Comparison of ENCODE assay signal across 8 mouse cellular contexts in the genomic region with DNA sequence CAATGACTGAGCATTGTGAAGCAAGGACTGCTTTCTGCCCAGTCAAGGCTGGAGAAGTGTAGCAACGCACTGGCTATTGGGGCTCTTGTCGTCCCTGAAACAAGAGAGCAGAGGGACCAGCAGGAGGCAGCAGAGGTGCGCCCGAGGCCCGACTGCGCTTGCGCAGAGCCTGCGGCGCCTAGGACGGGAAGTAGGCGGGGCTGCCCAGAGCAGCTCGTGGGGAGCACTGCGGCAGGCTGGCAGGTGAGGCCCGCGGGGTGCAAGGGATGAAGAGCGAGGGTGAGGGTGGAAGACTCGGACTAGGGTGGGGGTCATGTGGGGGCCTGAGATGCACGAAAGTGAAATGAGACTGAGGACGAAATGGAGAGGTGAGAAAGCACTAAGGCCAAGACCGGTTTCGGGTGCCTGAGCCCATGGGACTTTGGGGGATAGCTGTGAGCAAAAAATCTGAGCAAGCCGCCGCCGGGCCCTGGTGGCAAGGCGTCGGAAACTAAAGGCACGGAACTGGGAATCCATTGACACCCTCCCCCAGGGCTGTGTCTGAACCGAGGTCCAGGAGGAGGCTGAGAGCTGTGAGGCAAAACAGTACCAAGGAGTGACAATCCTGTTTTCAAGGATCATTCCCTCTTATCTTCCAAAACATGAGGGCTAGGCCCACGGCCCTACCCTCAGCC. TPM values are rescaled to one million over a fixed set of nuclear protein-coding genes. Genes with fewer than 3 reads are reported as not detected.
DNase-seq lines count a peak whose midpoint lies in the region; ATAC-seq and TF ChIP-seq lines count a peak whose summit lies in the region.

Gene Ppm1f (plus strand): TSS at position 88 of the 674 bp plus-strand sequence.

- ATAC-seq in heart, embryonic 15.5 days (replicated peaks; ENCODE audit: insufficient number of reproducible peaks, insufficient read depth, low FRiP score, low read depth) = peak; percentile 88
- peak; percentile 91 for ATAC-seq in liver, embryonic 14.5 days (ENCODE audit: insufficient read depth)
- peak; percentile 90 for ATAC-seq in neural tube, embryonic 11.5 days (ENCODE audit: insufficient read depth, low FRiP score, low TSS enrichment)
- ATAC-seq in stomach, postnatal 0 days (ENCODE audit: low FRiP score, low TSS enrichment) = peak; percentile 93

- no peak for TF ChIP-seq EP300 in liver, embryonic 14.5 days (IDR thresholded peaks at IDR 0.05; ENCODE audit: low read depth)
- TF ChIP-seq EP300 in stomach, postnatal 0 days (optimal IDR thresholded peaks at IDR 0.05) = no peak

- peak within 1 kb of the TSS; percentile 83 for H3K4me2 ChIP-seq in heart, embryonic 15.5 days
- H3K4me2 ChIP-seq in liver, embryonic 14.5 days (ENCODE audit: low read depth) = peak within 1 kb of the TSS; percentile 88
- H3K4me2 ChIP-seq in neural tube, embryonic 11.5 days (ENCODE audit: low read depth) = peak within 1 kb of the TSS; percentile 69
- peak within 1 kb of the TSS; percentile 84 for H3K4me2 ChIP-seq in stomach, postnatal 0 days (replicated peaks; ENCODE audit: low read depth)

- TF ChIP-seq CTCF in liver, embryonic 14.5 days (IDR thresholded peaks at IDR 0.05; ENCODE audit: low read depth) = peak; percentile 97
- peak; percentile 99 for TF ChIP-seq CTCF in stomach, postnatal 0 days (IDR thresholded peaks at IDR 0.05; ENCODE audit: low read depth)

- peak within 1 kb of the TSS; percentile 80 for H3K27ac ChIP-seq in forebrain, embryonic 10.5 days
- H3K27ac ChIP-seq in heart, embryonic 15.5 days = peak within 1 kb of the TSS; percentile 66
- peak within 1 kb of the TSS; percentile 18; the same call in 1 of the 2 replicates for H3K27ac ChIP-seq in liver, embryonic 14.5 days
- no peak within 1 kb of the TSS for H3K27ac ChIP-seq in neural tube, embryonic 11.5 days (ENCODE audit: low read depth, low read length)
- peak within 1 kb of the TSS; percentile 75 for H3K27ac ChIP-seq in stomach, postnatal 0 days (replicated peaks)

- H3K4me1 ChIP-seq in forebrain, embryonic 10.5 days = peaks cover 21% of the 10 kb centered on the region
- peaks cover 12% of the 10 kb centered on the region for H3K4me1 ChIP-seq in heart, embryonic 15.5 days (replicated peaks)
- peaks cover 6 to 11% of the 10 kb centered on the region in 2 experiments for H3K4me1 ChIP-seq in liver, embryonic 14.5 days (replicated peaks; ENCODE audit: control insufficient read depth in 2 of 2, insufficient read depth in 2 of 2, low read length in 1 of 2)
- H3K4me1 ChIP-seq in neural tube, embryonic 11.5 days (ENCODE audit: control insufficient read depth, insufficient read depth, low read length) = no peaks in the 10 kb centered on the region
- no peaks in the 10 kb centered on the region for H3K4me1 ChIP-seq in stomach, postnatal 0 days (replicated peaks; ENCODE audit: control insufficient read depth, insufficient read depth)

- no peaks in the 10 kb centered on the region for H3K27me3 ChIP-seq in forebrain, embryonic 10.5 days (ENCODE audit: poor library complexity, severe bottlenecking)
- no peaks in the 10 kb centered on the region for H3K27me3 ChIP-seq in heart, embryonic 15.5 days
- no peaks in the 10 kb centered on the region for H3K27me3 ChIP-seq in liver, embryonic 14.5 days (ENCODE audit: control insufficient read depth, insufficient read depth, low read length)
- no peaks in the 10 kb centered on the region for H3K27me3 ChIP-seq in neural tube, embryonic 11.5 days (ENCODE audit: control insufficient read depth, insufficient read depth, low read length)
- H3K27me3 ChIP-seq in stomach, postnatal 0 days (ENCODE audit: control insufficient read depth, insufficient read depth, low read length) = no peaks in the 10 kb centered on the region

- H3K36me3 ChIP-seq in forebrain, embryonic 10.5 days (replicated peaks) = peaks cover 25% of the 10 kb centered on the region
- H3K36me3 ChIP-seq in heart, embryonic 15.5 days = peaks cover 26% of the 10 kb centered on the region
- peaks cover 4% of the 10 kb centered on the region; the same call in 1 of the 2 replicates for H3K36me3 ChIP-seq in liver, embryonic 14.5 days (replicated peaks; ENCODE audit: control insufficient read depth, insufficient read depth, low read depth)
- H3K36me3 ChIP-seq in neural tube, embryonic 11.5 days (ENCODE audit: control insufficient read depth, insufficient read depth, low read length) = no peaks in the 10 kb centered on the region
- H3K36me3 ChIP-seq in stomach, postnatal 0 days (ENCODE audit: control insufficient read depth, insufficient read depth, low read length) = peaks cover 7% of the 10 kb centered on the region

- peak within 1 kb of the TSS; percentile 70 for H3K9ac ChIP-seq in heart, embryonic 15.5 days
- peak within 1 kb of the TSS; percentile 71 for H3K9ac ChIP-seq in liver, embryonic 14.5 days (replicated peaks)
- H3K9ac ChIP-seq in neural tube, embryonic 11.5 days (ENCODE audit: low read length) = peak within 1 kb of the TSS; percentile 53
- peak within 1 kb of the TSS; percentile 45 for H3K9ac ChIP-seq in stomach, postnatal 0 days (ENCODE audit: low read length)

- no peaks in the 10 kb centered on the region for H3K9me3 ChIP-seq in forebrain, embryonic 10.5 days
- no peaks in the 10 kb centered on the region for H3K9me3 ChIP-seq in heart, embryonic 15.5 days (replicated peaks)
- no peaks in the 10 kb centered on the region for H3K9me3 ChIP-seq in liver, embryonic 14.5 days (ENCODE audit: control insufficient read depth, low read length)
- H3K9me3 ChIP-seq in neural tube, embryonic 11.5 days (ENCODE audit: control insufficient read depth, low read length) = no peaks in the 10 kb centered on the region
- no peaks in the 10 kb centered on the region for H3K9me3 ChIP-seq in stomach, postnatal 0 days (ENCODE audit: control insufficient read depth, low read length)

- peak; percentile 97 for DNase-seq in CD8-positive naive resting alpha-beta T cell, adult 2 months (ENCODE audit: low read depth in 2 of 2, low spot score in 2 of 2)
- peak; percentile 89 for DNase-seq in c-Kit-positive CD71-negative TER-119-negative erythroid progenitor cells, embryonic 14.5 days (ENCODE audit: low read depth)
- peak; percentile 91 for DNase-seq in forebrain, embryonic 10.5 days (ENCODE audit: extremely low spot score, low spot score)
- DNase-seq in kidney, postnatal 25 days = peak; percentile 95
- peak; percentile 79 to 83 (median 83) for DNase-seq in liver, embryonic 14.5 days (ENCODE audit: low read depth in 3 of 3, low spot score in 3 of 3)
- DNase-seq in neural tube, embryonic 11.5 days (ENCODE audit: low spot score) = peak; percentile 97
- DNase-seq in stomach, postnatal 0 days (ENCODE audit: low spot score) = peak; percentile 95

- WGBS in forebrain, embryonic 10.5 days = under 1% methylated on average over 29 of the region's 29 CpGs
- under 1% methylated on average over 29 of the region's 29 CpGs for WGBS in heart, embryonic 15.5 days
- under 1% methylated on average over 29 of the region's 29 CpGs for WGBS in liver, embryonic 14.5 days (ENCODE audit: insufficient replicate concordance)
- WGBS in neural tube, embryonic 11.5 days = under 1% methylated on average over 29 of the region's 29 CpGs
- under 1% methylated on average over 29 of the region's 29 CpGs for WGBS in stomach, postnatal 0 days

- H3K4me3 ChIP-seq in forebrain, embryonic 10.5 days = peak within 1 kb of the TSS; percentile 73
- H3K4me3 ChIP-seq in heart, embryonic 15.5 days = peak within 1 kb of the TSS; percentile 69
- peak within 1 kb of the TSS; percentile 65 to 83 for H3K4me3 ChIP-seq in liver, embryonic 14.5 days (ENCODE audit: insufficient read depth in 1 of 2, low read depth in 2 of 2, low read length in 2 of 2)
- H3K4me3 ChIP-seq in neural tube, embryonic 11.5 days (ENCODE audit: low read depth, low read length) = peak within 1 kb of the TSS; percentile 41
- H3K4me3 ChIP-seq in stomach, postnatal 0 days (ENCODE audit: low read depth, low read length) = peak within 1 kb of the TSS; percentile 52

RNA-seq across cellular contexts. Expression of gene Ppm1f, which starts in this region (rescaled TPM):
- polyA plus RNA-seq in forebrain, embryonic 10.5 days (2016; fragmentation: Nextera tagmentation; extraction: Ambion mirVana) = 29.0 and 29.6 TPM in 2 replicates
- 23.4 and 28.8 TPM in 2 replicates for polyA plus RNA-seq in heart, embryonic 15.5 days (2015; fragmentation: Nextera tagmentation; extraction: Ambion mirVana)
- 4.0 and 5.3 TPM in 2 replicates for polyA plus RNA-seq in liver, embryonic 14.5 days (2012; rRNA removed)
- 3.8 and 4.1 TPM in 2 replicates for polyA plus RNA-seq in liver, embryonic 14.5 days (2014; fragmentation: Nextera tagmentation; extraction: Ambion mirVana)
- polyA plus RNA-seq in neural tube, embryonic 11.5 days (2014; fragmentation: Nextera tagmentation; extraction: Ambion mirVana) = 21.7 and 24.3 TPM in 2 replicates
- polyA plus RNA-seq in stomach, postnatal 0 days (2015; fragmentation: Nextera tagmentation; extraction: Ambion mirVana) = 5.5 and 6.0 TPM in 2 replicates
